Mouse (Mus musculus) bone marrow macrophage, adult 2 months (primary cell): ENCODE data around the gene Dgat2l6.

Source experiments
- CTCF ChIP-seq: IDR thresholded peaks from 2 replicates; pipeline ENCODE4 v1.5.1; 2012; ENCODE audit warnings: low read depth, mild to moderate bottlenecking, low read length, moderate library complexity
- POLR2A ChIP-seq: IDR thresholded peaks from 2 replicates; pipeline ENCODE4 v1.6.1; 2012; ENCODE audit warnings: mild to moderate bottlenecking, low read depth, low read length, borderline replicate concordance

- TF ChIP-seq CTCF (no peak), POLR2A (no peak)
Observed at GRCm38 (mm10) chrX:100493500-100494067, 31.1 kb upstream of the Dgat2l6 start.
